10 mouse cellular contexts compared by ENCODE assay signal in the genomic region with DNA sequence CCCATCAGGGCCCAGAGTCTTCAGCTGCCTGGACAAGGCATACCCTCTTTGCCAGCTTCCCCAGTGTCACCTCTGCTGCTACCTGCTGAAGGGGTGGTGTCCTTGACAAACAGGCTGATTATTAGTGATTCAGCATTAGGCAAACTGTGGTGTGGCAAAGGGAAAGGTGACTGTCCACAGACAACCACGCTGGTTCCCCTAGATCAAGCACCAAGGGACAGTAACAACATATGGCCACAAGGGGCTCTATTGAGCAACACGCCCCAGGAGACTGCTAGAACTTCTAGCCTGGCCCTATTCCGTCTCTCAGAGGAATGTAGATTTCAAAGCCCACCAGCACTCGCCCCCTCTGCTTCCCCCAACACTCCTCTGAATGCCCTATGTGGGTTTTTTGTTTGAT. TPM values are rescaled to one million over a fixed set of nuclear protein-coding genes. Genes with fewer than 3 reads are reported as not detected.
A peak's percentile ranks its signal among the peaks of the same experiment; 100 is the strongest.
DNase-seq lines count a peak whose midpoint lies in the region; ATAC-seq and TF ChIP-seq lines count a peak whose summit lies in the region.
"Had no signal": no experiment of that assay in that cellular context is flagged by ENCODE, and none has a peak within 500 bp of the region (broad histone marks: within the 10 kb centered on the region; RNA-seq: fewer than 3 reads in every experiment).

No protein-coding gene starts in this region.

- TF ChIP-seq EP300 in liver, embryonic 14.5 days (IDR thresholded peaks at IDR 0.05; ENCODE audit: low read depth): no peak

- peak; percentile 39; the same call in 1 of the 2 replicates for ATAC-seq in forebrain, embryonic 11.5 days (replicated peaks; ENCODE audit: low FRiP score)
- no peak for ATAC-seq in forebrain, embryonic 12.5 days (ENCODE audit: low FRiP score)
- ATAC-seq in erythroblast, adult 5-6 weeks (replicated peaks; ENCODE audit: low FRiP score, poor library complexity, severe bottlenecking): peak; percentile 82
- no peak for ATAC-seq in intestine, embryonic 14.5 days (replicated peaks; ENCODE audit: low FRiP score, low TSS enrichment, low read depth)
- no peak for ATAC-seq in liver, embryonic 14.5 days (ENCODE audit: insufficient read depth)

- WGBS in forebrain, embryonic 11.5 days: 15% methylated on average over 4 of the region's 4 CpGs
- 17% methylated on average over 4 of the region's 4 CpGs for WGBS in forebrain, embryonic 12.5 days
- WGBS in intestine, embryonic 14.5 days: 24% methylated on average over 4 of the region's 4 CpGs
- WGBS in liver, embryonic 14.5 days (ENCODE audit: insufficient replicate concordance): 6% methylated on average over 4 of the region's 4 CpGs

- H3K27ac ChIP-seq in forebrain, embryonic 11.5 days (ENCODE audit: low read depth, low read length): no peak overlapping the region
- H3K27ac ChIP-seq in forebrain, embryonic 12.5 days: no peak overlapping the region
- H3K27ac ChIP-seq in bone marrow macrophage, adult 2 months (ENCODE audit: insufficient read depth, low read depth, low read length): no peak overlapping the region
- no peak overlapping the region for H3K27ac ChIP-seq in intestine, embryonic 14.5 days (ENCODE audit: low read depth)
- H3K27ac ChIP-seq in liver, embryonic 14.5 days: no peak overlapping the region
- H3K27ac ChIP-seq: stomach, embryonic 15.5 days had no signal

- no peaks in the 10 kb centered on the region for H3K27me3 ChIP-seq in forebrain, embryonic 11.5 days (ENCODE audit: control insufficient read depth, insufficient read depth, low read length)
- no peaks in the 10 kb centered on the region for H3K27me3 ChIP-seq in forebrain, embryonic 12.5 days
- H3K27me3 ChIP-seq in intestine, embryonic 14.5 days (replicated peaks; ENCODE audit: control insufficient read depth, insufficient read depth, low read length): no peaks in the 10 kb centered on the region
- no peaks in the 10 kb centered on the region for H3K27me3 ChIP-seq in liver, embryonic 14.5 days (ENCODE audit: control insufficient read depth, insufficient read depth, low read length)
- H3K27me3 ChIP-seq: stomach, embryonic 15.5 days had no signal

- H3K4me2 ChIP-seq in forebrain, embryonic 11.5 days (ENCODE audit: low read depth, low read length, severe bottlenecking): no peak overlapping the region
- H3K4me2 ChIP-seq in forebrain, embryonic 12.5 days: no peak overlapping the region
- H3K4me2 ChIP-seq in intestine, embryonic 14.5 days (ENCODE audit: low read length): no peak overlapping the region
- no peak overlapping the region for H3K4me2 ChIP-seq in liver, embryonic 14.5 days (ENCODE audit: low read depth)
- H3K4me2 ChIP-seq: stomach, embryonic 15.5 days had no signal

- H3K4me1 ChIP-seq in forebrain, embryonic 11.5 days (replicated peaks; ENCODE audit: control insufficient read depth, insufficient read depth, low read length): no peaks in the 10 kb centered on the region
- H3K4me1 ChIP-seq in forebrain, embryonic 12.5 days: no peaks in the 10 kb centered on the region
- peaks cover 11% of the 10 kb centered on the region for H3K4me1 ChIP-seq in bone marrow macrophage, adult 2 months (ENCODE audit: control insufficient read depth, insufficient read depth, low read length)
- H3K4me1 ChIP-seq in intestine, embryonic 14.5 days (replicated peaks; ENCODE audit: control insufficient read depth, insufficient read depth, low read length): no peaks in the 10 kb centered on the region; the same call in 1 of the 2 replicates
- peaks cover 0 to 6% of the 10 kb centered on the region in 2 experiments; a peak in 2 of 4 replicates for H3K4me1 ChIP-seq in liver, embryonic 14.5 days (replicated peaks; ENCODE audit: control insufficient read depth in 2 of 2, insufficient read depth in 2 of 2, low read length in 1 of 2)
- H3K4me1 ChIP-seq: stomach, embryonic 15.5 days had no signal

- H3K9ac ChIP-seq in forebrain, embryonic 11.5 days (ENCODE audit: low read length): no peak overlapping the region
- no peak overlapping the region for H3K9ac ChIP-seq in forebrain, embryonic 12.5 days
- no peak overlapping the region for H3K9ac ChIP-seq in intestine, embryonic 14.5 days (ENCODE audit: low read length)
- H3K9ac ChIP-seq in liver, embryonic 14.5 days (replicated peaks): no peak overlapping the region
- H3K9ac ChIP-seq: stomach, embryonic 15.5 days had no signal

- no peaks in the 10 kb centered on the region for H3K9me3 ChIP-seq in forebrain, embryonic 11.5 days (ENCODE audit: control insufficient read depth, low read length)
- H3K9me3 ChIP-seq in forebrain, embryonic 12.5 days: 0 out of 2 replicates have a peak, but pooled peaks cover 11% of the 10 kb centered on the region
- peaks cover 5% of the 10 kb centered on the region; the same call in 1 of the 2 replicates for H3K9me3 ChIP-seq in intestine, embryonic 14.5 days (ENCODE audit: control insufficient read depth, low read length)
- H3K9me3 ChIP-seq in liver, embryonic 14.5 days (ENCODE audit: control insufficient read depth, low read length): no peaks in the 10 kb centered on the region
- H3K9me3 ChIP-seq: stomach, embryonic 15.5 days had no signal

- H3K4me3 ChIP-seq in forebrain, embryonic 11.5 days (ENCODE audit: low read depth, low read length): no peak overlapping the region
- H3K4me3 ChIP-seq in forebrain, embryonic 12.5 days (replicated peaks): no peak overlapping the region
- H3K4me3 ChIP-seq in bone marrow macrophage, adult 2 months (ENCODE audit: insufficient read depth, low read length): no peak overlapping the region
- no peak overlapping the region for H3K4me3 ChIP-seq in intestine, embryonic 14.5 days (ENCODE audit: low read depth, low read length)
- no peak overlapping the region for H3K4me3 ChIP-seq in liver, embryonic 14.5 days (ENCODE audit: insufficient read depth in 1 of 2, low read depth in 2 of 2, low read length in 2 of 2)
- H3K4me3 ChIP-seq: stomach, embryonic 15.5 days had no signal

- no peak for TF ChIP-seq POLR2A in bone marrow macrophage, adult 2 months (IDR thresholded peaks at IDR 0.05; ENCODE audit: borderline replicate concordance, low read depth, low read length)

- peak; percentile 78 for TF ChIP-seq CTCF in bone marrow macrophage, adult 2 months (IDR thresholded peaks at IDR 0.05; ENCODE audit: low read depth, low read length)
- peak; percentile 86 for TF ChIP-seq CTCF in liver, embryonic 14.5 days (IDR thresholded peaks at IDR 0.05; ENCODE audit: low read depth)

- no peaks in the 10 kb centered on the region for H3K36me3 ChIP-seq in forebrain, embryonic 11.5 days (ENCODE audit: control insufficient read depth, insufficient read depth, low read length)
- H3K36me3 ChIP-seq in forebrain, embryonic 12.5 days (replicated peaks): no peaks in the 10 kb centered on the region
- no peaks in the 10 kb centered on the region for H3K36me3 ChIP-seq in intestine, embryonic 14.5 days (ENCODE audit: control insufficient read depth, insufficient read depth, low read length)
- no peaks in the 10 kb centered on the region for H3K36me3 ChIP-seq in liver, embryonic 14.5 days (replicated peaks; ENCODE audit: control insufficient read depth, insufficient read depth, low read depth)
- H3K36me3 ChIP-seq: stomach, embryonic 15.5 days had no signal

- DNase-seq in forebrain, embryonic 11.5 days (ENCODE audit: low spot score): peak; percentile 65
- peak; percentile 51 for DNase-seq in A20 (ENCODE audit: low read depth, low spot score)
- DNase-seq in intestine, embryonic 14.5 days (ENCODE audit: low spot score): peak; percentile 69
- no peak for DNase-seq in liver, embryonic 14.5 days (ENCODE audit: low read depth in 3 of 3, low spot score in 3 of 3)
- DNase-seq in right cerebral cortex, adult 2 months (ENCODE audit: low spot score in 2 of 2): peak; percentile 35 to 43

RNA-seq across cellular contexts. Expression of a gene that starts 11.6 kb away (rescaled TPM):
- polyA plus RNA-seq in forebrain, embryonic 11.5 days (2014; fragmentation: Nextera tagmentation; extraction: Ambion mirVana): not detected in 2 replicates
- not detected in 2 replicates for polyA plus RNA-seq in forebrain, embryonic 12.5 days (2016; fragmentation: Nextera tagmentation; extraction: Ambion mirVana)
- not detected in 2 replicates for polyA plus RNA-seq in bone marrow macrophage, adult 2 months (2012; ENCODE audit: insufficient read depth, insufficient read length, missing spikeins)
- total RNA-seq in erythroblast, adult 5-6 weeks (2015; ENCODE audit: low replicate concordance): not detected in 2 replicates
- not detected in 2 replicates for total RNA-seq in erythroblast, adult 5-6 weeks (2017; ENCODE audit: low replicate concordance)
- not detected in 2 replicates for polyA plus RNA-seq in intestine, embryonic 14.5 days (2014; fragmentation: Nextera tagmentation; extraction: Ambion mirVana)
- not detected in 2 replicates for polyA plus RNA-seq in liver, embryonic 14.5 days (2012; rRNA removed)
- not detected in 2 replicates for polyA plus RNA-seq in liver, embryonic 14.5 days (2014; fragmentation: Nextera tagmentation; extraction: Ambion mirVana)
- total RNA-seq: layer of hippocampus, adult 18-20 months had no signal
- polyA plus RNA-seq: stomach, embryonic 15.5 days had no signal

RNA-seq across cellular contexts. Expression of a gene that starts 55.4 kb away (rescaled TPM):
- 6.0 and 6.1 TPM in 2 replicates for polyA plus RNA-seq in forebrain, embryonic 11.5 days (2014; fragmentation: Nextera tagmentation; extraction: Ambion mirVana)
- polyA plus RNA-seq in forebrain, embryonic 12.5 days (2016; fragmentation: Nextera tagmentation; extraction: Ambion mirVana): 3.5 and 3.7 TPM in 2 replicates
- 5.6 and 7.0 TPM in 2 replicates for polyA plus RNA-seq in bone marrow macrophage, adult 2 months (2012; ENCODE audit: insufficient read depth, insufficient read length, missing spikeins)
- total RNA-seq in erythroblast, adult 5-6 weeks (2015; ENCODE audit: low replicate concordance): 2.1 TPM in 1 of 2 replicates, not detected in the other
- 0.70 TPM in 1 of 2 replicates, not detected in the other for total RNA-seq in erythroblast, adult 5-6 weeks (2017; ENCODE audit: low replicate concordance)
- 10.7 and 12.5 TPM in 2 replicates for polyA plus RNA-seq in intestine, embryonic 14.5 days (2014; fragmentation: Nextera tagmentation; extraction: Ambion mirVana)
- polyA plus RNA-seq in liver, embryonic 14.5 days (2012; rRNA removed): 1.6 and 1.8 TPM in 2 replicates
- 1.5 and 2.4 TPM in 2 replicates for polyA plus RNA-seq in liver, embryonic 14.5 days (2014; fragmentation: Nextera tagmentation; extraction: Ambion mirVana)

Comparison
In these comparisons a context has a peak if more than half of its experiments do, and no peak if none do; other contexts are left out.
1. ATAC-seq: peak in forebrain, embryonic 11.5 days (single experiment) and erythroblast, adult 5-6 weeks (single experiment); none in forebrain, embryonic 12.5 days (single experiment), intestine, embryonic 14.5 days (single experiment) and liver, embryonic 14.5 days (single experiment).
2. DNase-seq: peak in forebrain, embryonic 11.5 days (single experiment), A20 (single experiment), intestine, embryonic 14.5 days (single experiment) and right cerebral cortex, adult 2 months (2 of 2); none in liver, embryonic 14.5 days (0 of 3).